Mouse (Mus musculus) right cerebral cortex, adult 2 months (tissue): ENCODE measurements around the gene Tmeff1.
"Not testable (repeated sequence)": the region's sequence is repeated elsewhere in the genome, so short reads cannot be mapped to it uniquely, and the experiment has no call there.

Source experiments
- DNase-seq, 2 experiments: peaks; one replicate each; pipeline ENCODE4 v3.0.0; 2021 to 2022; ENCODE audit warnings: low spot score in 2 of 2

Gene Tmeff1

DNA sequence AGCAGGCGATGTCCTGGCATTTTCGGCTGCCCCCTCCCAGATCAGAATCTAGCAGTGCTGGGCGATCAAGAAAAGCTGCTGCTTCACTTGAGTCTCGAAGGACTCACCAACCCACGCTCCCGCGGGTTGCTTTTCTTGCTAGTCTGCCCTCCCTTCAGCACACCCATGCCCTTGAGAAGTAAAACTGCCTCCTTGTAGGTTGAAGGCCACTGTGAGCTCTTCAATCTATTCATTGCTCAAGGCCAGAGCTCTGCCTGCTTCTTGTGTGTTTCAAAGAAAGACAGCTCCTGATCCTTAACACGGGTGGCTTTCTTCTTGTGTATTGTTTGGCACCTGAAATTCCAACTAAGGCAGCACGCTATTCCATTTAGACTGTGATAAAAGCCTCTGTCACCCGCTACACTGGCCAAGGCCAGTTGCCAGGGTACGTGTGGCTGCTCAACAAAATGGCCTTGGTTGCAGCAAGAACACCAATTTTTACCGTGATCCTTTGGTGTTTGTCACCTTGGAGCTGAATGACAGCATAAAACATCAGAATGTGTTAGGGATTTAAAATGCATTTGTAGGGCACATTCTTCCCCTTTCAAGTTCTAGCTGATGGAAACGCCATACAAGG is 91.7 kb downstream of the Tmeff1 start:
- DNase-seq, result no peak

DNA sequence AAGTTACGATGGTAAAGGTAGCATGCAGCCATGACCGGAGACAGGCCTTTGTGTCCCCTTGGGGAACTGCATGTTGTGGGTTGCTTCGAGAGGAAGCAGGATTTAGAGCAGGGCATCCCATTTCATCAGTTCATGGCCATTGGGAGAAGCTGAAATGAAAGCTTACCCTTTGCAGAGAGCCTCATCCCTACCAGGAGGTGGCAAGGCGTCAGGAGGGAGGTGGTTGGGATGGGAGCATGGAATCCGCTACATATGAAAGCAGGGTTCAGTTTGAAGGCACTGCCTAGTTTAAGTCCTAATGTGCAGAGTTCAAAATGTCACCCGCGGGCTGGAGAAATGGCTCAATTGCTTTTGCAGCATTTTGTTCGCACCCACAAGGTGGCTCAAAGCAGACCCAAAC is 92.3 kb downstream of the Tmeff1 start:
- DNase-seq, result no peak

DNA sequence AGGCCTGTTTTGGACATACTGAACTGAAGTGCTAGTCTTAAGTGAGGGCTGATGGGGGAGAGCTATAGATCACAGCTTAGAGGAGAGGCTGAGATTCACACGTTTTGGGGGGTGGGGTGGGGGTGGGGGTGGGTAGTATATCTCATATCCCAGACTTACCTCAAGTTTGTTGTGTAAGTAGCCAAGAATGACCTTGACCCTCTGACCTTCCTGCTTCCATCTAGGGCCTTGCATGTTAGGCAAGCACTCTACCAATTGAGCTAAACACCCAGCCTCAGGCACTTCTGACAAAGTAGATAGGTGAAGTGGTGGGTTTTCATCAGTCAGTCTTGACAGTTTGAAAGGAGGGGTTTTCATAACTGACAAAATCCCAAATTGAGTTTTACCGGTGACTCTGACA is 92.8 kb downstream of the Tmeff1 start:
- DNase-seq, result no peak

DNA sequence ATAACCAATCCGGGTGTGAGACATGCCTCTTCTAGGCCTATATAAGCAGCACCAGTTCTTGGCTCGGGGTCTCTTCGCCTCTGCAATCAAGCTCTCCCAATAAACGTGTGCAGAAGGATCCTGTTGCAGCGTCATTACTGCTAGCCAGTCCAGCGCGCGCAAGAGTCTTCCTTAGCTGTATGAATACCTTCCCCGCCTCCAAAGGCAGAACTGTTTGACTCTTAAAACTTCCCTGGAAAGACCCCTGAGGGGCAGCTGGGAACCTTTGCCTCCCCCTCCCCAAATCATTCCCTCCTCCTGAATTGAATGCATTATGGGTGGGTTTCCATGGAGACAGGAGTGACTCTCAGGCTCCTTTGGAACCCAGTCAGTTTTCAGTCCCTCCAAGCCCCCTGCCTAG is 93.8 kb downstream of the Tmeff1 start:
- no peak for DNase-seq

DNA sequence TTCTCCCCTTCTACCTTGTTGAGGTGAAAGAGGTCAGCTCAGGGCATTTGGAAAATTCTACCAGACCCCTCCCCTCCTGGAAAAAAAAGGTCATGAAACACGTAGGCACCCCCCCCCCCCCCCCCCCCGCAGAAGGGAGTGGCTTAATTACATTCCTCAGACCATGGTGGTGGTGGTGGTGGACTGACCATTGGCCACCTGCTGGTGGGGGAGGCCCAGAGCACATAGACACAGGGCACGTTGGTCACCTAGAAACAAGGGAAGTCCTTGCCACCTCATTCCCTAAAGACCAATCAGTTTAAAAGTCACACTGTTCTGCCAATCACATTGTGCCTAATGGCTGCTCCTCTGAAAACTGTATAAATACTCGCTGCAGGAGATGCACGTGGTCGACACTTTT is 94.8 kb downstream of the Tmeff1 start:
- DNase-seq, result not testable (repeated sequence)

DNA sequence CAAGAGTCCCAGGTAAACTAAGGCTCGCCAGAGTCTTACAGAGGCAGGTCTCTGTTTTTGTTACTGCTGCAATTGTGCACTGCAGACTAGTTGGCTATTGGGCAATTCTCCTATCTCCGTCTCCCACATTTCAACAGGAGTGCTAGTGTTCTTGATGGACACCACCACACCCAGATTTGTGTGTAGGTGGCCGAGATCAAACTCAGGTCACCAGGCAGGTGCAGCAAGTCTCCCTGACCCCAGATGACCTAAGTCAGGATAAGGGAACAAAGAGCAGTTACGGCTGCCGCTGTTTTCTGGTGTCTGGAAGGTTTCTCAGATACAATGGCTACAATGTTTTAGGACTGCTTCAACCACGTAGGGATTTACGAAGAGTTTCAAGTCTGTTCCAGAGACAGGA is 95.2 kb downstream of the Tmeff1 start:
- DNase-seq, result no peak

DNA sequence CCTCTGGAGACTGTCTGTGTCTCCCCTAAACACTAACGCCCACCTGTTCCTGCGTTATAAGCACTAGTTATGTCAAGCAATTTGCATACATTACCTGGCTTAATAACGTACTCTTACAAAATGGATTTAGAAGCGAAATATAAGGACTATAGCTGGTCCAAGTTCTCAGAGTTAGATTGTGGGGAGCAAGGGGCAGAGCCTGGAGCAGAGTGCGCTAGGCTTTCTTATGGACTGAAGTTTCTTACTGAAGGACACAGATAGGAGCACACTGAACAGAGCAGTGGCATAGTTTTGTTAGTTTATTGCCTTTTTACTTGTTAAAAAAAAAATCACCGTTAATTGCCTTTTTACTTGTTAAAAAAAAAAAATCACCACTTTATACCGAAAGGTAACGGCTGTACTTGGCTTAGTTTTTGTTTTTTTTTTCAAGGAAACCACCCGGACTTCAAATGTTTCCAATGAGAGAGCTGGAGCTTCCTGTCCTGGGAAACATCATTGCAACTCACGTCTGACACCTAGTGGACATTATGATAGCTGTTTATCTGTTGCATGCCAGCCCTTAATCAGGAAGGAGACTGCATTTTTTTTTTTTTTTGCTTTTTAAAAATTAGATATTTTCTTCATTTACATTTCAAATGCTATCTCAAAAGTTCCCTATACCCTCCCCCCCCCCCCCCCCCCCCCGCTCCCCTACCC is 95.8 kb downstream of the Tmeff1 start:
- DNase-seq, result no peak

DNA sequence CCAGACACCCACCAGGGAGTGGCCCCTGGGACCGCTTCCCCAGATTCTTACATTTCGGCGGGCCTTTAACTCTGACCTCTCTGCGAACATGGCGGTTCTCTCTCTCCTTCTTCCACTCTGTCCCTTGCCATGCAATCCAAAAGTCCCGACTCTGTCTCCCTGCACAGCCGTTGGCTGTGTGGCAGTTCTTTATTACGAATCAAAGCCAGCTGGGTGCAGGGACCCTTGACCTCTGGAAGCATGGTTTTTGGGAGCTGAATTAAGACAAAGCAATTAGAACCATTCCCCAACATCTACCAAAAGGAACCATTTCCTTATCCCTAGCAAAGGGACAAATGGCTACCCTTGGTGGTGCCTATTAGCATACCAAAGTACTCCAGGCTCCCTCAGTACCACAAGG is 98.2 kb downstream of the Tmeff1 start:
- no peak for DNase-seq

DNA sequence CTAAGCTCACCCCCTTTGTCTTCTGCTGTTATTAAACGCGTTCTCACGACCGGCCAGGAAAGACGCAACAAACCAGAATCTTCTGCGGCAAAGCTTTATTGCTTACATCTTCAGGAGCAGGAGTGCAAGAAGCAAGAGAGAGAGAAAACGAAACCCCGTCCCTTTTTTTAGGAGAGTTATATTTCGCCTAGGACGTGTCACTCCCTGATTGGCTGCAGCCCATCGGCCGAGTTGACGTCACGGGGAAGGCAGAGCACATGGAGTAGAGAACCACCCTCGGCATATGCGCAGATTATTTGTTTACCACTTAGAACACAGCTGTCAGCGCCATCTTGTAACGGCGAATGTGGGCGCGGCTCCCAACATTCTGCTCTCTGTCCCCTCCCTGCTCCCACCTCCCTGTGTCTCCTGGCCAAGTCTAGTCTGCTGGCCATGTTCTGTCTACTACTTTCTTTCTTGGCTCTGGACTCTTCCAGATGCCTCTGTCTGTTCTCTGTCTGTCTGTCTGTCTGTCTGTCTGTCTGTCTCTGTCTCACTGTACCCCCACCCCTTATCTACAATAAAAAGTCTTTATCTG is 98.7 kb downstream of the Tmeff1 start:
- not testable (repeated sequence) for DNase-seq

DNA sequence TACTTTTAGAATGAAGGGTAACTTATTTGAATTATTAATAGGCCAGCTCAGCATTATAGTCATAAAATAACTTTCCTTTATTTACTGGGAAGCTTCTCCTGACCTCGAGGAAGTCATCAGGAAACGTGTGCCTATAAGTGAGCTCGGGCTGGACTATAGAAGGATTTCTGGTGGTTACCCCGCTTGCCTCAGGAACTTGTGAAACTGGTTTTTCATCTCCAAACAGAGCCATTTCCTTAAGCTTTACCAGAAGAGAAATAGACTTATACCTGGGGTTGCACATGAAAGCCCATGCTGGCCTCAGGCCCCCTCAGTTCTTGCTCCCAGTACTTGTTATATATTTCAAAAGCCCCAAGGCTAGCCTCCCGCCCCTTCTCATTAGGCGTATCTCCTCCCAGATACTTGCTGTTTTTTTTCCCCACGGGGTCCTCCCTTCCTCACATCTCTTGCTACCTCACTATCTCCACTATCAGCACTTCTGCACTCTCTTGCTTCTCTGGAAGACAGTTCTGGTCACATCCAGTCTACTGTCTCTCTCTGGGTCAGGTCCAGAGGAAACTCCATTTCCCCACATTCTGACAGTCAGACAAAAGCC is 99.7 kb downstream of the Tmeff1 start:
- DNase-seq, result no peak

DNA sequence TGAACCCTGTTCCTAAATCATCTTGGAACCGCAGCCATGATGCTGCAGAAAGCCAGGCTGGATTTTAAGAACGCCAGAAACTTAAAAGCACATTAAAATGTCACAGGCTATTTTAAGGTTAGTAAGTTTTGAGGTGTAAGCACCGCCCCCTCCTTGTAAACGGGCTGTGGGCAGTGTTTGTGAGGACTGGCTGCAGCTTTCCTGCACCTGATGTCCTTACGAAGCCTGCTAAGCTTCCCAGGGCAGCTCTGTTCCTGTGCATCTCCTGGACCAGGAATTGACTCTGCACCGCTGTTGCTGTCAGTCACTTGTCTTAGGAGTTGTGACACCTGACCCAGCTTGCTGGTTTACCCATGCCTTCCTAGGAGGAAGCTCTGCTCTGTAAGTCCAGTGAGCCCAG is 103.2 kb downstream of the Tmeff1 start:
- no peak for DNase-seq

DNA sequence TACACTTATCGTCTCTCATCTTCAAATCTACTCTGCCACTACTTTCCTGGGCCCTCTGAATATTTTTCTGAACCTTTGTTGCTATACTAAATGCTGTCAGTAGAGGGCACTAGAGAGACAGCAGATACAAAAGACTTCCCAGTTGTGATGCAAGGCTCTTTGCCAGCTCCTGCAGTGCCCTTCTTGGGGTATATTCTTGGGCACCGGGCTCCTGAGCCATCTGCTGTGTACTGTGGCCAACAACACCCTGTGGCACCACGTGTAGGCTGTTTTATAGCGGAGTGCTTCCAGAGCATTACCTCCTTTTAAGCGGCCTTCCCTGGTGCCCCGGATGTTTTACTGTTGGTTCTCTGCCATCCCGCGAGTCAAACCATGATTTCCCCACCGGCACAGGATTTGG is 105.7 kb downstream of the Tmeff1 start:
- peak; percentile 62 to 65 for DNase-seq

DNA sequence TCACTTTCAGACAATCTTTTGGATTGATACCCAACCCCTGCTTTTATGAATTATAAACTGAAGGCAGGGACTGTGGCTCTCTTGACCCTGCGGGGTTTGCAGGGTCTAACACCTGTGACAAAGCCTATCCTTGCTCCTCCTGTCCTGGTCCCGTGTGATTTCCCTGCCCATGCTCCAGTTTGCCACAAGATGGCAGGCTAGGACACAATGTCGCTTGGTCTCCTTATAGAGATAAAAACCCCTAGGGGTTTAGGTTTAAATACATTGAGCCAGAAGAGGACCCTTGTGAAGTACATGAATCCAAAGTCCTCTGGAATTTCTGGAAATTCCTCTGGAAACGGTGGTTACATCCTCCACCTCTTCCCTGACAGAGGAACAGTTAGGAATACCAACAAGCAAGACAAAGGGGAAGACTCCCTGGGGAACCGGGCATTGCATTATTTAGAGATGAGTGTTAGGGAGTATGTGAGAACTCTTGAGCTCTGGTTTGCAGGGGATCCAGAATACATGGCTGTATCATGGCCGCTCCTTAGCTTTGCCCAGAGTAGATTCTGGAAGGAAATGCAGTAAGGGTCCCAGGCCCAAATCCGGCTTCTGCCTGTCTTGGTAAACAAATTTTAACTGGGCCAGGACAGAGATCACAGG is 106.9 kb downstream of the Tmeff1 start:
- DNase-seq, result peak; percentile 72 to 74

DNA sequence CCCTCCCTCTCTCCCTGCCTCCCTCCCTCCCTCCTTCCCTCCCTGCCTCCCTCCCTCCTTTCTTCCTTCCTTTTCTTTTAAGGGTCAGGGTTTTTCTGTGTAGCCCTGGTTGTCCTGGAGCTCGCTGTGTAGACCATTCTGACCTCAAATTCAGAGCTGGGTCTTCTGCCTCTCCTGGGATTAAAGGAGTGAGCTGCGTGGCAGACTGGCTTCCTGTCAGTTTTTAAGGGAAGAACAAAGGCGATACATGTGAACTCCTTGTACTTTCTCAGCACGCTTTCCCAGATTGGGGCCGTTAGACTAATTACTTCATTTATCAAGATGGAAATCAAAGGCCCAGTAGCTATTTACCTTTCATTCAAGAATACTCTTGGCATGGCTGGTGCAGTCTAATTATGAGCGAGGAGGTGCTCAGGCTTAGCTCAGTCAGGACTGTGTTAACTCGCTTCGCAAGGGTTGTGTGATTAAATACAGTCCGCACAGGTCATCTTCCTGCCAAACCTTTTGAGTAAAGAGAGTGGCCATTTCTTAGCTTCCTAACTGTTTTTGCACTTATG is 107.8 kb downstream of the Tmeff1 start:
- DNase-seq, result no peak

DNA sequence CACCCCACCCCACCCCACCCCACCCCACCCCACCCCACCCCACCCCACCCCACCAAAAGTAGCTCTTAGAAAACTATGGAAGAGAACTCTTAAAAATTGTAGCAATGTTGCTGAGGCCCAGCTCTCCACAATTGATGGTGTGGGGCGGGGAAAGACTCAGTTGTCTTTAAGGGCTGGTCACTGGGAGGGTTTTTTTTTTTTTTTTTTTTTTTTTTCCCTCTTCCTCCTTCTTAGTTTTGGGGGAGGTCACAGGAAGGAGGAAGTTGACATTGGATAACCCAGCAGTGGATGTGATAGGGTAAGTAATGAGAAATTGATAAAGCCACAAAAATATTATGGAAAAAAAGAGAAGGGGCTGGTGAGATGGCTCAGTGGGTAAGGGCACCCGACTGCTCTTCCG is 111.7 kb downstream of the Tmeff1 start:
- DNase-seq, result no peak

DNA sequence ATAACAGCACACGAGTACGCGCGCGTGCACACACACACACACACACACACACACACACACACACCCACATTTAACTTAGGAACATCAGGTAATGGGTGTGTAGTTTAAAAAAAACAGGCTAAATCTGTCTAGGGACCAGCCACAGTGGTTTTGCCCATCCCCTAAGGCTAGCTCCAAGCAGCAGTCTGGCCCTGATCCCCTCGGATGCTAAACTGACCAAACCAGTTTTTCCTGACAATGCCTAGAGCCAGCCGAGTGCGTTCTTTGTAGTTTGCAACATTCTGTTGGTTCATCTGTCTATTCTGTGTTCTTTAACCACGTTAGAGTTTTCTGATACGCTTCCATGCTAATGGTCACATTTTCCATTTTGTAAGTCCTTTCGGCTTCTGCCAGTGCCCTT is 112.3 kb downstream of the Tmeff1 start:
- no peak for DNase-seq
